Mouse (Mus musculus) natural killer cell, adult 2 months (primary cell): Measurements from ENCODE around the gene Lrfn1.

Experiments used
- DNase-seq, 2 experiments: peaks; one replicate each; pipeline ENCODE4 v3.0.0; 2022; ENCODE audit warnings: low spot score in 2 of 2

The Lrfn1 gene

GRCm38 (mm10) chr7:28451531-28452360 is at the start of gene Lrfn1:
Lrfn1 (plus strand) TSS chr7:28451980.
- no peak for DNase-seq

- DNase-seq, result no peak
These were observed 40.8 kb upstream of the Lrfn1 start for GRCm38 (mm10) chr7:28410841-28411475.

GRCm38 (mm10) chr7:28412826-28413225 is 39.0 kb upstream of the Lrfn1 start:
- no peak for DNase-seq

GRCm38 (mm10) chr7:28417368-28417767 is 34.4 kb upstream of the Lrfn1 start:
- DNase-seq, result no peak

- DNase-seq, result no peak
These were observed 33.6 kb upstream of the Lrfn1 start for GRCm38 (mm10) chr7:28418096-28418670.

- DNase-seq, result no peak
These were observed 32.4 kb upstream of the Lrfn1 start for GRCm38 (mm10) chr7:28419416-28419815.

- DNase-seq, result no peak
These were observed 28.8 kb upstream of the Lrfn1 start for GRCm38 (mm10) chr7:28423018-28423417.

GRCm38 (mm10) chr7:28427738-28428137 is 24.0 kb upstream of the Lrfn1 start:
- no peak for DNase-seq

- no peak for DNase-seq
These were observed 21.3 kb upstream of the Lrfn1 start for GRCm38 (mm10) chr7:28430512-28430911.

GRCm38 (mm10) chr7:28432252-28432651 is 19.5 kb upstream of the Lrfn1 start:
- DNase-seq, result no peak

- no peak for DNase-seq
These were observed 16.0 kb upstream of the Lrfn1 start for GRCm38 (mm10) chr7:28435660-28436259.

- peak; percentile 99 to 100 for DNase-seq
These were observed 15.4 kb upstream of the Lrfn1 start for GRCm38 (mm10) chr7:28436271-28436904.

GRCm38 (mm10) chr7:28436932-28437570 is 14.7 kb upstream of the Lrfn1 start, which contains the start of gene Gmfg:
Gmfg (plus strand) TSS chr7:28437447.
- peak; percentile 83 to 86 for DNase-seq

- DNase-seq, result no peak
These were observed 13.8 kb upstream of the Lrfn1 start for GRCm38 (mm10) chr7:28437964-28438363.

GRCm38 (mm10) chr7:28438771-28439170 is 13.0 kb upstream of the Lrfn1 start:
- no peak for DNase-seq

GRCm38 (mm10) chr7:28440739-28441138 is 11.0 kb upstream of the Lrfn1 start:
- peak; percentile 80 to 85 for DNase-seq

GRCm38 (mm10) chr7:28441776-28442485 is 9.8 kb upstream of the Lrfn1 start:
- DNase-seq, result no peak

GRCm38 (mm10) chr7:28442688-28443087 is 9.1 kb upstream of the Lrfn1 start:
- peak in 1 of 2 experiments; percentile 29 for DNase-seq

- no peak for DNase-seq
These were observed 7.3 kb upstream of the Lrfn1 start for GRCm38 (mm10) chr7:28444344-28444974.

GRCm38 (mm10) chr7:28446446-28446845 is 5.3 kb upstream of the Lrfn1 start:
- DNase-seq, result peak; percentile 64 to 80
